Mouse (Mus musculus) CH12.LX (cell line): ENCODE results near the gene Miox. TPM values are rescaled to one million over a fixed set of nuclear protein-coding genes. Genes with fewer than 3 reads are reported as not detected.
A peak's percentile ranks its signal among the peaks of the same experiment; 100 is the strongest.

Source experiments
- DNase-seq: peaks from one replicate; pipeline ENCODE4 v3.0.0-alpha.2; 2013; ENCODE audit errors: extremely low read depth
- H3K27ac ChIP-seq: 2 replicates; pipeline ENCODE4 v1.5.1; 2012; ENCODE audit warnings: low read depth, mild to moderate bottlenecking, control low read depth, moderate library complexity; ENCODE audit not compliant: insufficient read depth
- H3K27me3 ChIP-seq: replicated peaks from 2 replicates; pipeline ENCODE3; 2012; ENCODE audit warnings: inconsistent platforms
- H3K36me3 ChIP-seq, 2 experiments: replicated peaks in 1 of 2; 2 replicates each; pipeline versions ENCODE3 to v1.6.1; 2012; ENCODE audit warnings: inconsistent platforms in 1 of 2, low read length in 1 of 2, mild to moderate bottlenecking in 1 of 2, mixed read lengths in 1 of 2, moderate library complexity in 1 of 2; ENCODE audit not compliant: control insufficient read depth in 1 of 2, insufficient read depth in 1 of 2
- H3K4me1 ChIP-seq, 2 experiments: 2 replicates each; pipeline ENCODE4 v1.6.1; 2012; ENCODE audit warnings: inconsistent platforms in 1 of 2, moderate library complexity in 1 of 2; ENCODE audit not compliant: insufficient read depth in 2 of 2, control insufficient read depth in 1 of 2
- H3K4me2 ChIP-seq: 2 replicates; pipeline ENCODE4 v1.6.1; 2012; ENCODE audit warnings: low read depth, mild to moderate bottlenecking, control low read depth; ENCODE audit not compliant: poor library complexity, insufficient read depth, severe bottlenecking
- H3K4me3 ChIP-seq, 3 experiments: fragments of 150-350 bp in 1 of 3; sonication (generic) in 1 of 3; replicated peaks in 1 of 3; 2 replicates each; pipeline versions ENCODE3 to v1.5.1; 2011 to 2012; ENCODE audit warnings: low read depth in 2 of 3, low read length in 2 of 3, mild to moderate bottlenecking in 2 of 3, moderate library complexity in 2 of 3, control low read depth in 1 of 3, improper control_type of control experiment in 1 of 3, inconsistent platforms in 1 of 3, mixed read lengths in 1 of 3; ENCODE audit not compliant: poor library complexity in 1 of 3
- H3K79me2 ChIP-seq: replicated peaks from 2 replicates; pipeline ENCODE4 v1.6.1; 2012; ENCODE audit warnings: mild to moderate bottlenecking, moderate library complexity; ENCODE audit not compliant: control insufficient read depth, poor library complexity, insufficient read depth, severe bottlenecking; ENCODE audit errors: extremely low read depth
- H3K9ac ChIP-seq: 2 replicates; pipeline ENCODE4 v1.6.1; 2012; ENCODE audit warnings: low read depth, mild to moderate bottlenecking, control low read depth, moderate library complexity; ENCODE audit not compliant: insufficient read depth
- H3K9me3 ChIP-seq: replicated peaks from 2 replicates; pipeline ENCODE3; 2012; ENCODE audit warnings: low read length, inconsistent platforms, mixed read lengths
- BHLHE40 ChIP-seq: IDR thresholded peaks from 2 replicates; pipeline ENCODE4 v1.6.1; 2011; ENCODE audit warnings: mild to moderate bottlenecking, low read depth, low read length, improper control_type of control experiment
- CHD2 ChIP-seq: IDR thresholded peaks from 2 replicates; pipeline ENCODE4 v1.6.1; 2011; ENCODE audit warnings: low read length, improper control_type of control experiment
- CTCF ChIP-seq, 2 experiments: IDR thresholded peaks in 1 of 2; conservative IDR thresholded peaks in 1 of 2; 2 replicates each; pipeline ENCODE4 v1.5.1; 2011 to 2012; ENCODE audit warnings: low read depth in 2 of 2, low read length in 2 of 2, improper control_type of control experiment in 1 of 2, inconsistent platforms in 1 of 2, mild to moderate bottlenecking in 1 of 2, moderate library complexity in 1 of 2
- E2F4 ChIP-seq: IDR thresholded peaks from 2 replicates; pipeline ENCODE4 v1.6.1; 2011; ENCODE audit warnings: low read depth, low read length, improper control_type of control experiment; ENCODE audit not compliant: insufficient replicate concordance
- EP300 ChIP-seq: IDR thresholded peaks from 2 replicates; pipeline ENCODE4 v1.6.1; 2011; ENCODE audit warnings: low read length, improper control_type of control experiment
- ETS1 ChIP-seq: conservative IDR thresholded peaks from 2 replicates; pipeline ENCODE4 v1.6.1; 2012; ENCODE audit warnings: low read depth, mild to moderate bottlenecking, inconsistent platforms, low read length, improper control_type of control experiment, moderate library complexity
- JUN ChIP-seq: IDR thresholded peaks from 2 replicates; pipeline ENCODE4 v1.6.1; 2011; ENCODE audit warnings: low read depth, mild to moderate bottlenecking, low read length, improper control_type of control experiment, moderate library complexity; ENCODE audit not compliant: insufficient read depth
- JUND ChIP-seq: conservative IDR thresholded peaks from 2 replicates; pipeline ENCODE4 v1.6.1; 2011; ENCODE audit warnings: low read depth, low read length, improper control_type of control experiment
- KAT2A ChIP-seq: IDR thresholded peaks from 2 replicates; pipeline ENCODE4 v1.6.1; 2012; ENCODE audit warnings: low read length, improper control_type of control experiment, inconsistent platforms; ENCODE audit not compliant: insufficient replicate concordance
- MAX ChIP-seq: IDR thresholded peaks from 2 replicates; pipeline ENCODE4 v1.6.1; 2011; ENCODE audit warnings: low read length, improper control_type of control experiment
- MAZ ChIP-seq: IDR thresholded peaks from 2 replicates; pipeline ENCODE4 v1.6.1; 2012; ENCODE audit warnings: low read depth, mild to moderate bottlenecking, inconsistent platforms, low read length, improper control_type of control experiment, moderate library complexity
- MEF2A ChIP-seq: IDR thresholded peaks from 2 replicates; pipeline ENCODE4 v1.6.1; 2014; ENCODE audit warnings: low read depth, mild to moderate bottlenecking, inconsistent platforms, low read length, improper control_type of control experiment, borderline replicate concordance
- MXI1 ChIP-seq: IDR thresholded peaks from 2 replicates; pipeline ENCODE4 v1.6.1; 2011; ENCODE audit warnings: mild to moderate bottlenecking, low read depth, low read length, improper control_type of control experiment
- MYC ChIP-seq: IDR thresholded peaks from 2 replicates; pipeline ENCODE4 v1.6.1; 2011; ENCODE audit warnings: low read depth, mild to moderate bottlenecking, improper control_type of control experiment, low read length
- NRF1 ChIP-seq: IDR thresholded peaks from 2 replicates; pipeline ENCODE4 v1.6.1; 2014; ENCODE audit warnings: low read depth, mild to moderate bottlenecking, inconsistent platforms, low read length, improper control_type of control experiment, moderate library complexity
- PAX5 ChIP-seq: IDR thresholded peaks from 2 replicates; pipeline ENCODE4 v1.6.1; 2012; ENCODE audit warnings: low read length, inconsistent platforms, mixed read lengths
- POLR2A ChIP-seq: IDR thresholded peaks from 2 replicates; pipeline ENCODE4 v1.6.1; 2011; ENCODE audit warnings: low read depth, mild to moderate bottlenecking, improper control_type of control experiment, low read length
- POLR2AphosphoS2 ChIP-seq: IDR thresholded peaks from 2 replicates; pipeline ENCODE4 v1.6.1; 2011; ENCODE audit warnings: low read depth, low read length, improper control_type of control experiment
- RAD21 ChIP-seq: IDR thresholded peaks from 2 replicates; pipeline ENCODE4 v1.6.1; 2011; ENCODE audit warnings: low read depth, mild to moderate bottlenecking, low read length, improper control_type of control experiment, moderate library complexity
- RCOR1 ChIP-seq: conservative IDR thresholded peaks from 2 replicates; pipeline ENCODE4 v1.6.1; 2012; ENCODE audit warnings: low read depth, mild to moderate bottlenecking, inconsistent platforms, low read length, improper control_type of control experiment
- SIN3A ChIP-seq: IDR thresholded peaks from 2 replicates; pipeline ENCODE4 v1.6.1; 2012; ENCODE audit warnings: low read length, improper control_type of control experiment, inconsistent platforms
- SMC3 ChIP-seq: IDR thresholded peaks from 2 replicates; pipeline ENCODE4 v1.6.1; 2011; ENCODE audit warnings: low read depth, low read length, improper control_type of control experiment
- UBTF ChIP-seq: IDR thresholded peaks from 2 replicates; pipeline ENCODE4 v1.6.1; 2012; ENCODE audit warnings: low read depth, mild to moderate bottlenecking, inconsistent platforms, low read length, improper control_type of control experiment, moderate library complexity
- USF1 ChIP-seq: IDR thresholded peaks from 2 replicates; pipeline ENCODE4 v1.6.1; 2014; ENCODE audit warnings: low read depth, mild to moderate bottlenecking, inconsistent platforms, low read length, improper control_type of control experiment
- USF2 ChIP-seq: conservative IDR thresholded peaks from 2 replicates; pipeline ENCODE4 v1.6.1; 2011; ENCODE audit warnings: low read depth, low read length, improper control_type of control experiment
- ZC3H11A ChIP-seq: IDR thresholded peaks from 2 replicates; pipeline ENCODE4 v1.6.1; 2012; ENCODE audit warnings: low read depth, mild to moderate bottlenecking, inconsistent platforms, low read length, improper control_type of control experiment
- ZKSCAN1 ChIP-seq: IDR thresholded peaks from 2 replicates; pipeline ENCODE4 v1.6.1; 2012; ENCODE audit warnings: low read depth, inconsistent platforms, low read length, improper control_type of control experiment, borderline replicate concordance
- ZMIZ1 ChIP-seq: IDR thresholded peaks from 2 replicates; pipeline ENCODE4 v1.6.1; 2012; ENCODE audit warnings: low read depth, mild to moderate bottlenecking, inconsistent platforms, low read length, improper control_type of control experiment
- dilution Hi-C: fragments of 300-500 bp; cut with MboI; formaldehyde crosslinking; loops from 2 replicates; pipeline ENCODE4 v1.14.3; 2020; ENCODE audit warnings: low sequenced_read_pairs; ENCODE audit not compliant: extremely low pct_unique_long_range_greater_than_20kb, extremely low pct_ligation_motif_present
- in situ Hi-C: fragments of 300-500 bp; cut with MboI; formaldehyde crosslinking; loops from 3 replicates; pipeline ENCODE4 v1.14.3; 2019; ENCODE audit warnings: low sequenced_read_pairs, low pct_ligation_motif_present, low pct_unique_long_range_greater_than_20kb, mixed read lengths
- polyA plus RNA-seq: library from polyadenylated mRNA; unstranded; fragments of >175 nt; gene quantifications from 2 replicates; pipeline ENCODE4 v1.2.1, GENCODE M21; 2012; ENCODE audit warnings: low read depth; ENCODE audit not compliant: insufficient read length
- total RNA-seq, 2 experiments: library from RNA; depleted of rRNA; stranded (reverse); fragments of 300-350 nt in 1 of 2; fragments of >200 nt in 1 of 2; gene quantifications; 2 replicates each; pipeline ENCODE4 v1.2.3; 2012 to 2014

Gene Miox
- total and polyA plus RNA-seq, 3 experiments: not detected

DNA sequence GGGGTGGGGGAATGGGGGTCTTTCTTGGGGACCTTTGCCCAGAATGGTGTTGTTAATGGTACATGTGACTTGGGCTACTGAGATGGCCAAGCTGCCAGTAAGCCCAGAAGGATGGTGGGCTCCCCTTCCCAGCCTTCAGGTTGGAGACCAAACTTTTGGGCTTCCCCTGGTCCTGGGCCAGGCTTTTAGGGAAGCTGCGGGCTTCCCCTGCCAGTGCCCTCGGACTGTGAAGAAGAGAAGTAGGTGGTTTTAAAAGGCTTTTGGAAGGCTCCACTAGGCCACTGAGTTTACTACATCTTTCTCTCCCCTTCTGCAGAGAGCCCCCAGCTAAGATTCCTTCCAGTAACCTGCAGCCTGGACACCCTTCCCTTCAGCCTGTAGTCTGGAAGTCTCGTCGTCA, 10.5 kb upstream of the Miox start:
- H3K36me3 ChIP-seq: no peaks in the 10 kb centered on the region
- no peaks in the 10 kb centered on the region for H3K79me2 ChIP-seq
- peak overlapping the region; percentile 18 to 48 (median 26) for H3K4me3 ChIP-seq
- no peaks in the 10 kb centered on the region for H3K27me3 ChIP-seq
- no peaks in the 10 kb centered on the region for H3K9me3 ChIP-seq
- in situ Hi-C loops: no loop called here
- peak overlapping the region; percentile 48 for H3K4me2 ChIP-seq
- dilution Hi-C loops: no loop called here
- TF ChIP-seq POLR2AphosphoS2 (no peak), MXI1 (no peak), JUN (no peak), MAX (no peak), SIN3A (no peak), ZKSCAN1 (no peak), CHD2 (no peak), ZMIZ1 (no peak), RAD21 (no peak), CTCF (conservative IDR thresholded peaks at IDR 0.05 in 1 of 2, IDR thresholded peaks at IDR 0.05 in 1 of 2; ENCODE audit: low read depth in 2 of 2, low read length in 2 of 2) (no peak), ETS1 (no peak), KAT2A (no peak), UBTF (no peak), USF1 (no peak), PAX5 (no peak)
- DNase-seq: no peak
- H3K27ac ChIP-seq: no peak overlapping the region
- peak overlapping the region; percentile 64 for H3K9ac ChIP-seq
- peaks cover 16 to 28% of the 10 kb centered on the region in 2 experiments for H3K4me1 ChIP-seq

DNA sequence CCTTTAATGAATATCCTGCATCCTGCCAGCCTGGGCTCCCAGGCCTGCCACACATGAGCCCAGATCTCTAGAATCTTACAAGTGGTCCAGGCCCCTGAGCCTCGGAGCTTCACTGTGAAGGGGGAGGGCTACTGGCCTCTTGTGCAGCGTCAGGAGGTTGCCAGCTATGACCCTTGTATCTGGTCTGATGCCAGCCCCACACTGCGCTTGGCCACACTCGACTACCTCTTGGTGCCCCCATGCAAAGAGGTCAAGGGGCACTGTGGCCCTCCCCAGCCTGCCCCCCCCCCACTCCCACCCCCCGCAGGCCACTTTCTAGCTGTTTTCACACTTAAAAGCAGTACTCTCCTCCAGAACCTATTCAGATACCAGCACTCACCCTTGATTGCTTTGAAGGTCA, 7.8 kb upstream of the Miox start:
- H3K27me3 ChIP-seq: no peaks in the 10 kb centered on the region
- no peak for DNase-seq
- no peak overlapping the region for H3K4me3 ChIP-seq
- no peaks in the 10 kb centered on the region for H3K9me3 ChIP-seq
- H3K27ac ChIP-seq: no peak overlapping the region
- TF ChIP-seq RCOR1 (no peak), E2F4 (no peak), MAZ (no peak), USF1 (no peak), RAD21 (no peak), MEF2A (no peak), BHLHE40 (no peak), EP300 (no peak), SIN3A (no peak), POLR2A (no peak), MYC (no peak), JUN (no peak), NRF1 (no peak), POLR2AphosphoS2 (no peak), ZC3H11A (no peak), JUND (no peak), PAX5 (no peak), SMC3 (no peak), CHD2 (no peak), USF2 (no peak)
- TF ChIP-seq, all 38 proteins: peak for 0
- H3K36me3 ChIP-seq: no peaks in the 10 kb centered on the region
- no peak overlapping the region for H3K4me2 ChIP-seq
- no peak overlapping the region for H3K9ac ChIP-seq
- H3K79me2 ChIP-seq: no peaks in the 10 kb centered on the region
- dilution Hi-C loops (no loop called here), in situ Hi-C loops (no loop called here)
- peaks cover 17 to 35% of the 10 kb centered on the region in 2 experiments for H3K4me1 ChIP-seq
